Mouse (Mus musculus): ENCODE data around the gene Pnpt1. TPM values are rescaled to one million over a fixed set of nuclear protein-coding genes. Genes with fewer than 3 reads are reported as not detected.

Pnpt1 gene
- polyA plus RNA-seq, 1 experiment from 2014 or later: 34.9 TPM

- peak within 1 kb of the TSS; percentile 97 for H3K27ac ChIP-seq (replicated peaks; ENCODE audit: low read depth, low read length)
- 0% methylated on average over 50 of the region's 50 CpGs for WGBS
- DNase-seq (ENCODE audit: low spot score) (peak; percentile 99), ATAC-seq (ENCODE audit: low read depth) (peak; percentile 99)
- no peaks in the 10 kb centered on the region for H3K36me3 ChIP-seq (ENCODE audit: control insufficient read depth, insufficient read depth, low read length)
- H3K9me3 ChIP-seq (ENCODE audit: control insufficient read depth, low read length): no peaks in the 10 kb centered on the region
- H3K27me3 ChIP-seq (replicated peaks; ENCODE audit: control insufficient read depth, insufficient read depth, low read length): no peaks in the 10 kb centered on the region
- H3K4me1 ChIP-seq (ENCODE audit: control insufficient read depth, insufficient read depth, low read length): peaks cover 9% of the 10 kb centered on the region
- peak within 1 kb of the TSS; percentile 87 for H3K4me2 ChIP-seq (ENCODE audit: low read depth, low read length)
- H3K9ac ChIP-seq (ENCODE audit: low read depth, low read length): peak within 1 kb of the TSS; percentile 99
- peak within 1 kb of the TSS; percentile 90 for H3K4me3 ChIP-seq (ENCODE audit: low read depth, low read length)
Measured at GRCm38 (mm10) chr11:29172563-29173124, 42.1 kb downstream of the Pnpt1 start, which contains the start of gene Ppp4r3b. TSS of gene Ppp4r3b (plus strand) at chr11:29172890.

- Histone ChIP-seq H3K4me2 (ENCODE audit: low read depth, low read length) (peak overlapping the region; percentile 61), H3K9me3 (ENCODE audit: control insufficient read depth, low read length) (no peaks in the 10 kb centered on the region), H3K4me1 (ENCODE audit: control insufficient read depth, insufficient read depth, low read length) (peaks cover 9% of the 10 kb centered on the region), H3K27ac (replicated peaks; ENCODE audit: low read depth, low read length) (peak overlapping the region; percentile 97), H3K27me3 (replicated peaks; ENCODE audit: control insufficient read depth, insufficient read depth, low read length) (no peaks in the 10 kb centered on the region), H3K4me3 (ENCODE audit: low read depth, low read length) (peak overlapping the region; percentile 90), H3K9ac (ENCODE audit: low read depth, low read length) (peak overlapping the region; percentile 99), H3K36me3 (ENCODE audit: control insufficient read depth, insufficient read depth, low read length) (no peaks in the 10 kb centered on the region)
- peak; percentile 68 for ATAC-seq (ENCODE audit: low read depth)
- DNase-seq (ENCODE audit: low spot score): peak; percentile 87
- WGBS: 1% methylated on average over 30 of the region's 38 CpGs
Measured at GRCm38 (mm10) chr11:29173125-29173631, 42.6 kb downstream of the Pnpt1 start.

- Histone ChIP-seq H3K36me3 (ENCODE audit: control insufficient read depth, insufficient read depth, low read length) (no peaks in the 10 kb centered on the region), H3K4me2 (ENCODE audit: low read depth, low read length) (peak overlapping the region; percentile 61), H3K9ac (ENCODE audit: low read depth, low read length) (peak overlapping the region; percentile 99), H3K4me3 (ENCODE audit: low read depth, low read length) (peak overlapping the region; percentile 90), H3K27ac (replicated peaks; ENCODE audit: low read depth, low read length) (peak overlapping the region; percentile 97), H3K9me3 (ENCODE audit: control insufficient read depth, low read length) (no peaks in the 10 kb centered on the region), H3K4me1 (ENCODE audit: control insufficient read depth, insufficient read depth, low read length) (peaks cover 9% of the 10 kb centered on the region), H3K27me3 (replicated peaks; ENCODE audit: control insufficient read depth, insufficient read depth, low read length) (no peaks in the 10 kb centered on the region)
- WGBS: 5% methylated on average over 13 of the region's 13 CpGs
- DNase-seq (ENCODE audit: low spot score): peak; percentile 6
- no peak for ATAC-seq (ENCODE audit: low read depth)
Measured at GRCm38 (mm10) chr11:29173706-29174436, 43.3 kb downstream of the Pnpt1 start.

GRCm38 (mm10) chr11:29179319-29179718 is 48.8 kb downstream of the Pnpt1 start:
- no peaks in the 10 kb centered on the region for H3K9me3 ChIP-seq (ENCODE audit: control insufficient read depth, low read length)
- no peaks in the 10 kb centered on the region for H3K27me3 ChIP-seq (replicated peaks; ENCODE audit: control insufficient read depth, insufficient read depth, low read length)
- no peak overlapping the region for H3K4me2 ChIP-seq (ENCODE audit: low read depth, low read length)
- DNase-seq (ENCODE audit: low spot score): no peak
- no peak overlapping the region for H3K9ac ChIP-seq (ENCODE audit: low read depth, low read length)
- 96% methylated on average over 1 of the region's 1 CpGs for WGBS
- no peaks in the 10 kb centered on the region for H3K4me1 ChIP-seq (ENCODE audit: control insufficient read depth, insufficient read depth, low read length)
- no peak overlapping the region for H3K27ac ChIP-seq (replicated peaks; ENCODE audit: low read depth, low read length)
- ATAC-seq (ENCODE audit: low read depth): no peak
- peaks cover 17% of the 10 kb centered on the region for H3K36me3 ChIP-seq (ENCODE audit: control insufficient read depth, insufficient read depth, low read length)
- no peak overlapping the region for H3K4me3 ChIP-seq (ENCODE audit: low read depth, low read length)

- Histone ChIP-seq H3K9me3 (ENCODE audit: control insufficient read depth, low read length) (no peaks in the 10 kb centered on the region), H3K27me3 (replicated peaks; ENCODE audit: control insufficient read depth, insufficient read depth, low read length) (no peaks in the 10 kb centered on the region), H3K9ac (ENCODE audit: low read depth, low read length) (no peak overlapping the region), H3K27ac (replicated peaks; ENCODE audit: low read depth, low read length) (no peak overlapping the region), H3K4me1 (ENCODE audit: control insufficient read depth, insufficient read depth, low read length) (no peaks in the 10 kb centered on the region), H3K36me3 (ENCODE audit: control insufficient read depth, insufficient read depth, low read length) (peaks cover 30% of the 10 kb centered on the region), H3K4me3 (ENCODE audit: low read depth, low read length) (no peak overlapping the region), H3K4me2 (ENCODE audit: low read depth, low read length) (no peak overlapping the region)
- DNase-seq (ENCODE audit: low spot score) (peak; percentile 4), ATAC-seq (ENCODE audit: low read depth) (no peak)
- WGBS: 79% methylated on average over 3 of the region's 3 CpGs
Measured at GRCm38 (mm10) chr11:29180657-29181056, 50.1 kb downstream of the Pnpt1 start.

- WGBS: 90% methylated on average over 5 of the region's 5 CpGs
- Histone ChIP-seq H3K9ac (ENCODE audit: low read depth, low read length) (no peak overlapping the region), H3K27me3 (replicated peaks; ENCODE audit: control insufficient read depth, insufficient read depth, low read length) (no peaks in the 10 kb centered on the region), H3K4me3 (ENCODE audit: low read depth, low read length) (no peak overlapping the region), H3K4me1 (ENCODE audit: control insufficient read depth, insufficient read depth, low read length) (no peaks in the 10 kb centered on the region), H3K4me2 (ENCODE audit: low read depth, low read length) (no peak overlapping the region), H3K27ac (replicated peaks; ENCODE audit: low read depth, low read length) (no peak overlapping the region), H3K36me3 (ENCODE audit: control insufficient read depth, insufficient read depth, low read length) (peaks cover 41% of the 10 kb centered on the region), H3K9me3 (ENCODE audit: control insufficient read depth, low read length) (no peaks in the 10 kb centered on the region)
- no peak for ATAC-seq (ENCODE audit: low read depth)
- DNase-seq (ENCODE audit: low spot score): no peak
Measured at GRCm38 (mm10) chr11:29181751-29182150, 51.2 kb downstream of the Pnpt1 start.

- no peaks in the 10 kb centered on the region for H3K9me3 ChIP-seq (ENCODE audit: control insufficient read depth, low read length)
- H3K4me2 ChIP-seq (ENCODE audit: low read depth, low read length): no peak overlapping the region
- H3K36me3 ChIP-seq (ENCODE audit: control insufficient read depth, insufficient read depth, low read length): peaks cover 69% of the 10 kb centered on the region
- no peaks in the 10 kb centered on the region for H3K4me1 ChIP-seq (ENCODE audit: control insufficient read depth, insufficient read depth, low read length)
- H3K9ac ChIP-seq (ENCODE audit: low read depth, low read length): no peak overlapping the region
- H3K27me3 ChIP-seq (replicated peaks; ENCODE audit: control insufficient read depth, insufficient read depth, low read length): no peaks in the 10 kb centered on the region
- no peak overlapping the region for H3K27ac ChIP-seq (replicated peaks; ENCODE audit: low read depth, low read length)
- H3K4me3 ChIP-seq (ENCODE audit: low read depth, low read length): no peak overlapping the region
- DNase-seq (ENCODE audit: low spot score) (no peak), ATAC-seq (ENCODE audit: low read depth) (no peak)
- 80% methylated on average over 2 of the region's 2 CpGs for WGBS
Measured at GRCm38 (mm10) chr11:29188981-29189380, 58.4 kb downstream of the Pnpt1 start.

- WGBS: 84% methylated on average over 5 of the region's 5 CpGs
- H3K4me3 ChIP-seq (ENCODE audit: low read depth, low read length): no peak overlapping the region
- no peaks in the 10 kb centered on the region for H3K27me3 ChIP-seq (replicated peaks; ENCODE audit: control insufficient read depth, insufficient read depth, low read length)
- no peak overlapping the region for H3K4me2 ChIP-seq (ENCODE audit: low read depth, low read length)
- no peak for DNase-seq (ENCODE audit: low spot score)
- no peaks in the 10 kb centered on the region for H3K4me1 ChIP-seq (ENCODE audit: control insufficient read depth, insufficient read depth, low read length)
- no peak for ATAC-seq (ENCODE audit: low read depth)
- no peak overlapping the region for H3K27ac ChIP-seq (replicated peaks; ENCODE audit: low read depth, low read length)
- no peaks in the 10 kb centered on the region for H3K9me3 ChIP-seq (ENCODE audit: control insufficient read depth, low read length)
- H3K9ac ChIP-seq (ENCODE audit: low read depth, low read length): no peak overlapping the region
- H3K36me3 ChIP-seq (ENCODE audit: control insufficient read depth, insufficient read depth, low read length): peaks cover 68% of the 10 kb centered on the region
Measured at GRCm38 (mm10) chr11:29203653-29204052, 73.1 kb downstream of the Pnpt1 start.
